Mouse (Mus musculus) hindbrain, embryonic 10.5 days (tissue): ENCODE data around the gene Pacrg. TPM values are rescaled to one million over a fixed set of nuclear protein-coding genes. Genes with fewer than 3 reads are reported as not detected.

Experiments used
- DNase-seq: peaks from one replicate; pipeline ENCODE4 v3.0.0-alpha.2; 2017; ENCODE audit warnings: low spot score
- H3K27ac ChIP-seq: fragments of 300-500 bp; sonication (generic); 2 replicates; pipeline ENCODE4 v1.5.1; 2016; ENCODE audit warnings: mild to moderate bottlenecking, moderate library complexity
- H3K27me3 ChIP-seq: fragments of 300-500 bp; sonication (generic); 2 replicates; pipeline ENCODE4 v1.6.1; 2016; ENCODE audit warnings: mild to moderate bottlenecking; ENCODE audit not compliant: poor library complexity, insufficient read depth, severe bottlenecking
- H3K36me3 ChIP-seq: fragments of 300-500 bp; sonication (generic); 2 replicates; pipeline ENCODE4 v1.6.1; 2016; ENCODE audit warnings: mild to moderate bottlenecking, moderate library complexity
- H3K4me1 ChIP-seq: fragments of 300-500 bp; sonication (generic); replicated peaks from 2 replicates; pipeline ENCODE4 v1.6.1; 2016; ENCODE audit warnings: mild to moderate bottlenecking
- H3K4me3 ChIP-seq: fragments of 300-500 bp; sonication (generic); 2 replicates; pipeline ENCODE4 v1.5.1; 2016; ENCODE audit warnings: mild to moderate bottlenecking, moderate library complexity
- H3K9me3 ChIP-seq: fragments of 300-500 bp; sonication (generic); 2 replicates; pipeline ENCODE4 v1.6.1; 2016; ENCODE audit warnings: mild to moderate bottlenecking, moderate library complexity
- WGBS: fragments of 180-500 bp; shearing (Covaris S2); methylation state at CpG from one replicate; pipeline ENCODE4 v1.1.7; 2016; 5-methylcytosine and 5-hydroxymethylcytosine counted together
- polyA plus RNA-seq: library from polyadenylated mRNA; unstranded; fragments of >200 nt; fragmentation: Nextera tagmentation; extraction: Ambion mirVana; gene quantifications from 2 replicates; pipeline ENCODE4 v1.2.1, GENCODE M21; 2016

Gene Pacrg
- polyA plus RNA-seq, 1 experiment from 2014 or later: 5.5 TPM

- peaks cover 33% of the 10 kb centered on the region for H3K4me1 ChIP-seq
- H3K9me3 ChIP-seq: no peaks in the 10 kb centered on the region
- H3K27ac ChIP-seq: 0 out of 2 replicates have a peak overlapping the region, but pooled peaks have one; percentile 50
- H3K4me3 ChIP-seq: no peak overlapping the region
- no peaks in the 10 kb centered on the region for H3K36me3 ChIP-seq
- no peak for DNase-seq
- H3K27me3 ChIP-seq: no peaks in the 10 kb centered on the region
- WGBS: 47% methylated on average over 8 of the region's 8 CpGs
Measured at GRCm38 (mm10) chr17:10355746-10356145, 484.4 kb downstream of the Pacrg start.

Other genes starting within 250 kb of the Pacrg start
- 1.2 TPM in 2 replicates for gene Prkn, start 73 bp upstream of the Pacrg start, polyA plus RNA-seq